Mouse (Mus musculus) small intestine, adult 2 months (tissue): ENCODE data around the gene Ube2i.

ENCODE experiments used
- CTCF ChIP-seq: fragments of 200-500 bp; IDR thresholded peaks from 2 replicates; pipeline ENCODE4 v1.5.1; 2012; ENCODE audit warnings: low read depth, mild to moderate bottlenecking, control low read depth, inconsistent platforms, low read length, moderate library complexity, mixed read lengths; ENCODE audit not compliant: insufficient replicate concordance, insufficient read length; ENCODE audit errors: extremely low read depth
- POLR2A ChIP-seq: fragments of 200-500 bp; IDR thresholded peaks from 2 replicates; pipeline ENCODE4 v1.6.1; 2012; ENCODE audit warnings: low read depth, mild to moderate bottlenecking, control low read depth, inconsistent platforms, low read length, moderate library complexity

GRCm38 (mm10) chr17:25257804-25258261 is 16.6 kb downstream of the Ube2i start:
- TF ChIP-seq CTCF (no peak), POLR2A (no peak)
